Mouse (Mus musculus) testis, postnatal 14 days (tissue): ENCODE measurements around the gene Pank4.

Source experiments
- DNase-seq: peaks from one replicate; pipeline ENCODE4 v3.0.0; 2021; ENCODE audit warnings: low spot score

Pank4 gene

GRCm38 (mm10) chr4:154963901-154964580 lies at the start of gene Pank4:
TSS of gene Pank4 (plus strand) at chr4:154964123.
- peak; percentile 91 for DNase-seq

- DNase-seq: no peak
These were observed 49.7 kb upstream of the Pank4 start for GRCm38 (mm10) chr4:154914252-154914651.

GRCm38 (mm10) chr4:154914707-154915106 lies 49.2 kb upstream of the Pank4 start:
- no peak for DNase-seq

GRCm38 (mm10) chr4:154915286-154915685 lies 48.6 kb upstream of the Pank4 start:
- no peak for DNase-seq

GRCm38 (mm10) chr4:154916662-154917061 lies 47.3 kb upstream of the Pank4 start:
- no peak for DNase-seq

- no peak for DNase-seq
These were observed 41.6 kb upstream of the Pank4 start for GRCm38 (mm10) chr4:154922291-154922690.

GRCm38 (mm10) chr4:154922931-154923330 lies 41.0 kb upstream of the Pank4 start:
- no peak for DNase-seq

GRCm38 (mm10) chr4:154925413-154925812 lies 38.5 kb upstream of the Pank4 start:
- peak; percentile 45 for DNase-seq

- no peak for DNase-seq
These were observed 36.7 kb upstream of the Pank4 start for GRCm38 (mm10) chr4:154926969-154927898.

- no peak for DNase-seq
These were observed 36.0 kb upstream of the Pank4 start for GRCm38 (mm10) chr4:154927899-154928337.

GRCm38 (mm10) chr4:154928395-154929087 lies 35.4 kb upstream of the Pank4 start, which contains the start of gene Tnfrsf14:
TSS of gene Tnfrsf14 (minus strand) at chr4:154928563.
- DNase-seq: no peak

GRCm38 (mm10) chr4:154929088-154929660 lies 34.7 kb upstream of the Pank4 start:
- no peak for DNase-seq

GRCm38 (mm10) chr4:154933306-154933907 lies 30.5 kb upstream of the Pank4 start:
- no peak for DNase-seq

GRCm38 (mm10) chr4:154934800-154935199 lies 29.1 kb upstream of the Pank4 start:
- DNase-seq: no peak

- DNase-seq: no peak
These were observed 28.1 kb upstream of the Pank4 start for GRCm38 (mm10) chr4:154935788-154936187.

GRCm38 (mm10) chr4:154936542-154937255 lies 27.2 kb upstream of the Pank4 start:
- DNase-seq: no peak

- no peak for DNase-seq
These were observed 26.2 kb upstream of the Pank4 start for GRCm38 (mm10) chr4:154937746-154938145.

GRCm38 (mm10) chr4:154940156-154940555 lies 23.8 kb upstream of the Pank4 start:
- no peak for DNase-seq

- DNase-seq: no peak
These were observed 22.1 kb upstream of the Pank4 start for GRCm38 (mm10) chr4:154941831-154942230.

GRCm38 (mm10) chr4:154942632-154943322 lies 21.1 kb upstream of the Pank4 start:
- no peak for DNase-seq
